Mouse (Mus musculus) brain, embryonic 14.5 days (tissue): ENCODE results near the gene Lrrc42.

Source experiments
- CTCF ChIP-seq: fragments of 200-500 bp; IDR thresholded peaks from 2 replicates; pipeline ENCODE4 v1.5.1; 2012; ENCODE audit warnings: inconsistent platforms, mild to moderate bottlenecking, moderate library complexity, borderline replicate concordance; ENCODE audit not compliant: insufficient read depth, insufficient read length; ENCODE audit errors: extremely low read depth
- POLR2A ChIP-seq: fragments of 200-500 bp; IDR thresholded peaks from 2 replicates; pipeline ENCODE4 v1.6.1; 2012; ENCODE audit warnings: mild to moderate bottlenecking, inconsistent platforms, borderline replicate concordance; ENCODE audit not compliant: poor library complexity, insufficient read depth, insufficient read length, severe bottlenecking; ENCODE audit errors: extremely low read depth

DNA sequence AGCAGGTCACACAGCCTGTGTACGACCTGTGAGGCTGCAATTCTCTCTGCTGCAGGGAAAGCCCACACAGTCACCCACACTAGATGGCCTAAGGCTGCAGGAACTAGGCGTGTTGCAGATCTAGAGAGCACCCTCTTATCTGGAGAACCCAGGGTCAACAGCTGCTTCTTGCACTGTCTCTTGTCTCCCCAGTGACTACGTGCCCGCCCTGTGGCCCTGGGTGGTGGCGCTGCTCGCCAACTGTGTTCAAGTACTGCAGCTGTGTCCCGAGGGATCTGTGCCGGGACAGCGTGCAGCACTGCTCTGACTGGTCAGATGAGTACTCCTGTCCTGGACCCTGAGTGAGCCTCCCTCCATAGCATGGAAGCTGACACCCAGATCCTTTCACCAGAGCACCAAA is 35.8 kb downstream of the Lrrc42 start:
- TF ChIP-seq POLR2A (no peak), CTCF (no peak)
